In the genomic region with DNA sequence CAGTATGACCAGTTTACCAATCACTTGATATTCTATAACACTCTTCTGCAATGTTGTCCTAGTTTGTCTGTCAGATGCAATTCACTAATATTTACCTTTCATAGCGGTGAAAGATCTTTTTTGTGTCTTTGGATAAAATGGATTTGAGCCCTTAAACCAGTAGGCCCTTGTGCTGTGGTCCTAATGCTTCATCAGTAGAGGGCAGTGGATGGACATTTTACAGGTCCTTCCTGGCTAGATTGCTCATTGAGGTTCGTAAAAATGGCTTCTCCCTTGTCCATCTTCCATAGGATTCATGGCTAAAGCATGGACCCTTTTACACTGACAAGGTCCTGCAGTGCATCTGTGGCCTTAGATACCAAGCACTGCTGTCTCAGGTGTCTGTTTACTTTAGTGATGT, we compare ENCODE assay signal across 14 mouse cellular contexts.
DNase-seq lines count a peak whose midpoint lies in the region; ATAC-seq lines count a peak whose summit lies in the region.
"Had no signal": no experiment of that assay in that cellular context is flagged by ENCODE, and none has a peak within 500 bp of the region (broad histone marks: within the 10 kb centered on the region; RNA-seq: fewer than 3 reads in every experiment).

No protein-coding gene starts in this region.

- H3K27ac ChIP-seq in embryonic facial prominence, embryonic 11.5 days (replicated peaks; ENCODE audit: low read depth, low read length): no peak overlapping the region
- H3K27ac ChIP-seq in embryonic facial prominence, embryonic 10.5 days (replicated peaks): no peak overlapping the region
- H3K27ac ChIP-seq in embryonic facial prominence, embryonic 14.5 days (replicated peaks; ENCODE audit: low read depth, low read length): no peak overlapping the region
- H3K27ac ChIP-seq: intestine, embryonic 15.5 days; limb, embryonic 13.5 days had no signal

- no peak for ATAC-seq in embryonic facial prominence, embryonic 11.5 days (replicated peaks; ENCODE audit: insufficient number of reproducible peaks, low FRiP score, low TSS enrichment, low read depth)
- no peak for ATAC-seq in embryonic facial prominence, embryonic 14.5 days (ENCODE audit: low read depth)
- ATAC-seq: intestine, embryonic 15.5 days; midbrain, embryonic 16.5 days had no signal

- H3K4me2 ChIP-seq in embryonic facial prominence, embryonic 11.5 days (ENCODE audit: low read depth, low read length): no peak overlapping the region
- no peak overlapping the region for H3K4me2 ChIP-seq in embryonic facial prominence, embryonic 14.5 days (ENCODE audit: low read depth, low read length)
- H3K4me2 ChIP-seq: intestine, embryonic 15.5 days; limb, embryonic 13.5 days had no signal

- no peak overlapping the region for H3K9ac ChIP-seq in embryonic facial prominence, embryonic 11.5 days (replicated peaks; ENCODE audit: low read length)
- no peak overlapping the region for H3K9ac ChIP-seq in embryonic facial prominence, embryonic 14.5 days (ENCODE audit: low read depth, low read length)
- H3K9ac ChIP-seq: intestine, embryonic 15.5 days; limb, embryonic 13.5 days had no signal

- DNase-seq in embryonic facial prominence, embryonic 11.5 days (ENCODE audit: low spot score): peak; percentile 10
- DNase-seq in embryonic facial prominence, embryonic 10.5 days (ENCODE audit: low spot score): no peak
- DNase-seq in kidney, adult 9 months: peak; percentile 26
- DNase-seq in kidney, adult 11 months: no peak
- peak; percentile 5 for DNase-seq in Muller cell, postnatal 12 days (ENCODE audit: inconsistent ontology term)
- peak; percentile 3 for DNase-seq in embryonic facial prominence, embryonic 14.5 days (ENCODE audit: low spot score)
- DNase-seq in right cerebral cortex, postnatal 10 days (ENCODE audit: low spot score in 2 of 2): no peak
- DNase-seq in T-cell, adult 2 months (ENCODE audit: low spot score): no peak
- DNase-seq: cerebellum, adult 9-11 months; heart, postnatal 14 days; right cerebral cortex, postnatal 14 days had no signal

- WGBS in embryonic facial prominence, embryonic 11.5 days: 72% methylated on average over 2 of the region's 2 CpGs
- 78% methylated on average over 2 of the region's 2 CpGs for WGBS in embryonic facial prominence, embryonic 10.5 days
- WGBS in embryonic facial prominence, embryonic 14.5 days: 77% methylated on average over 2 of the region's 2 CpGs

- H3K4me1 ChIP-seq in embryonic facial prominence, embryonic 11.5 days (ENCODE audit: control insufficient read depth, insufficient read depth, low read length): no peaks in the 10 kb centered on the region
- no peaks in the 10 kb centered on the region for H3K4me1 ChIP-seq in embryonic facial prominence, embryonic 10.5 days
- H3K4me1 ChIP-seq in embryonic facial prominence, embryonic 14.5 days (ENCODE audit: control insufficient read depth, insufficient read depth, low read length): no peaks in the 10 kb centered on the region
- H3K4me1 ChIP-seq: intestine, embryonic 15.5 days; limb, embryonic 13.5 days had no signal

- H3K9me3 ChIP-seq in embryonic facial prominence, embryonic 11.5 days (replicated peaks; ENCODE audit: control insufficient read depth, low read length): no peaks in the 10 kb centered on the region
- no peaks in the 10 kb centered on the region for H3K9me3 ChIP-seq in embryonic facial prominence, embryonic 10.5 days
- no peaks in the 10 kb centered on the region for H3K9me3 ChIP-seq in embryonic facial prominence, embryonic 14.5 days (ENCODE audit: control insufficient read depth, low read length)
- H3K9me3 ChIP-seq: intestine, embryonic 15.5 days; limb, embryonic 13.5 days had no signal

- H3K4me3 ChIP-seq in embryonic facial prominence, embryonic 11.5 days (ENCODE audit: low read depth, low read length): no peak overlapping the region
- no peak overlapping the region for H3K4me3 ChIP-seq in embryonic facial prominence, embryonic 10.5 days
- no peak overlapping the region for H3K4me3 ChIP-seq in embryonic facial prominence, embryonic 14.5 days (ENCODE audit: low read depth, low read length)
- H3K4me3 ChIP-seq: intestine, embryonic 15.5 days; limb, embryonic 13.5 days had no signal

- H3K36me3 ChIP-seq in embryonic facial prominence, embryonic 11.5 days (replicated peaks; ENCODE audit: control insufficient read depth, insufficient read depth, low read depth, low read length): no peaks in the 10 kb centered on the region
- no peaks in the 10 kb centered on the region for H3K36me3 ChIP-seq in embryonic facial prominence, embryonic 10.5 days (replicated peaks)
- no peaks in the 10 kb centered on the region for H3K36me3 ChIP-seq in embryonic facial prominence, embryonic 14.5 days (ENCODE audit: control insufficient read depth, insufficient read depth, low read length)
- H3K36me3 ChIP-seq: intestine, embryonic 15.5 days; limb, embryonic 13.5 days had no signal

- H3K27me3 ChIP-seq in embryonic facial prominence, embryonic 11.5 days (ENCODE audit: control insufficient read depth, insufficient read depth, low read length): no peaks in the 10 kb centered on the region
- H3K27me3 ChIP-seq in embryonic facial prominence, embryonic 10.5 days (replicated peaks; ENCODE audit: low read depth, poor library complexity, severe bottlenecking): no peaks in the 10 kb centered on the region
- H3K27me3 ChIP-seq in embryonic facial prominence, embryonic 14.5 days (replicated peaks; ENCODE audit: control insufficient read depth, insufficient read depth, low read length): no peaks in the 10 kb centered on the region
- H3K27me3 ChIP-seq: intestine, embryonic 15.5 days; limb, embryonic 13.5 days had no signal

Comparison
In these comparisons a context has a peak if more than half of its experiments do, and no peak if none do; other contexts are left out.
1. DNase-seq: peak in embryonic facial prominence, embryonic 11.5 days (single experiment), kidney, adult 9 months (single experiment), Muller cell, postnatal 12 days (single experiment) and embryonic facial prominence, embryonic 14.5 days (single experiment); none in embryonic facial prominence, embryonic 10.5 days (single experiment), kidney, adult 11 months (single experiment), right cerebral cortex, postnatal 10 days (0 of 2) and T-cell, adult 2 months (single experiment).